Mouse (Mus musculus) embryo, embryonic 10.5 days (tissue): ENCODE results near the gene Emc3.

ENCODE experiments used
- DNase-seq: peaks from one replicate; pipeline ENCODE4 v3.0.0-alpha.2; 2015; ENCODE audit warnings: low spot score

The Emc3 gene

GRCm38 (mm10) chr6:113530932-113531839 lies at the start of gene Emc3, which contains the start of gene Fancd2:
Gene Emc3 (minus strand): TSS chr6:113531652.
Gene Fancd2 (plus strand): TSS chr6:113531682.
- DNase-seq, result peak; percentile 92

DNA sequence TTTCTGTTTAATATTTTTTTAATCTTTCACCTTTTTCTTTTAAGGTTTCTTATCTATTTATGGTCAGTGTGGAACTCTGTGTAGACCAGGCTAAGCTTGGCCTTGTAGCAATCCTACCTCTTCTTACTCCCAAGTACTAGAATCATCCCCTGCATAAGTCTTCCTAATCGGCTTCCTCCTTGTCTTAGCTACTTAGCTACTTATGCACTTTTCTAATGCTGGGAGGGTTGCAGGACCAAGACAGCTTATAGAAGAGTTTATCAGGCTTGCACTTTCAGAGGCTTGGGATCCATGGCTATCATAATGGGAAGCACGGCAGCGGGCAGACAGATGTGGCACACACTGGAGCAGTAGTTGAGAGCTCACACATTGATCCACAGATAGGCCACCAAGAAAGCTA lies 47.9 kb upstream of the Emc3 start:
- DNase-seq, result no peak

GRCm38 (mm10) chr6:113576044-113576443 lies 44.6 kb upstream of the Emc3 start:
- no peak for DNase-seq

DNA sequence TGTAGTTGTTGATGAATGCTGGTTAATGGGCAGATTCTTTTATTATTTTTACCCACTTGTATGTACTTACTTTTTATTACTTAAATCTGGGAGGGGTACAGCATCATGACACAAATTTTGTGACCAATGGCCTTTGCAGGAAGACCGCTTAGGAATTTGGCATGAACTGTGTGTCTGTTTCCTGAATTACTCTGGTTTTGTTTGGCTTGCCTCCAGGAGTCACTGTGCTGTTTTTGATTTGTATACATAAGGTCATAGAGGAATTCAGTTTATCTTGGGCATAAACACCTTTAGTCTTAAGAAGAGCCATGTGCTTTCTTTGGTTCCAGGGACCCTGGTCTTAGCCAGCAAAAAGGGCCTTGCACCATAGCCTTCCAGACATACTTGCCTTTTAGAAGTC lies 33.1 kb upstream of the Emc3 start:
- DNase-seq, result no peak

- DNase-seq, result no peak
Observed at GRCm38 (mm10) chr6:113559736-113560135, 28.3 kb upstream of the Emc3 start.

DNA sequence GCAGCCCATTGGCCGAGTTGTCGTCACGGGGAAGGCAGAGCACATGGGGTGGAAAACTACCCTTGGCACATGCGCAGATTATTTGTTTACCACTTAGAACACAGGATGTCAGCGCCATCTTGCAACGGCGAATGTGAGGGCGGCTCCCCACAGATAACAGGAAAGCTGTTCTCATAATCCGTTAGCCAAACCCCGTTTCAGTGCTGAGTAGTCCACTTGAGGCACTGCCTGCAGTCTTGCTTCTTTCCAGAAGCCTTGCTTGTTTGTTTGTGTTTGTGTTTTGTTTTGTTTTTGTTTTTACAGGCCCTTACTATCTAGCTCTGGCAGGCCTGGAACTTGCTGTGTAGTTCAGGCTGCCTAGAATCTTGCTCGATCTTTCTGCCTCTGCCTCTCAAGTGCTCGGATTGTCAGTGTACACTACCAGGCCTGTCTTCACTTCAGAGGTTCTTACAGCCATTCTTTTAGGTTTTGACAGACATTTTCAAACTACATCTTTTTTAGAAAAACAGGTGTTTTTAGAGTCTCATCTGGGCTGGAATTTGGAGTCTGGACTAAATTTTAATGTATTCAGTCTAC lies 12.5 kb upstream of the Emc3 start:
- no peak for DNase-seq

DNA sequence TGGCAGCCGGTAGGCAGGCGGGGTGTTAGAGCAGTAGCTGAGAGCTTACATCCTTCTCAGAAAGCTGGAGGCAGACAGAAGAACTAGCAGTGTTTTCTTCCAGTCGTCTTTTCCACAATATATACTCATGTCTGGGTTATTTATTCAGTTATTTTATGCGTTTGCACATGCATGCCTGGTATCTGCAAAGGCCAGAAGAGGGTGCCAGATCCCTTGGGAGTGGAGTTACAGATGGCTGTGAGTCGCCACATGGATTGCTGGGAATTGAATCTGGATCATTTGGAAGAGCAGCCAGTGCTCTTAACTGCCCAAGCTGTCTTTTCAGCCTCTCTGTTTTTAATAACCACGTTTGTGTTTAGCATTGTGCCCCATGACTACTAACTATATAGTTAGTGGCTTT lies 10.2 kb upstream of the Emc3 start:
- no peak for DNase-seq

DNA sequence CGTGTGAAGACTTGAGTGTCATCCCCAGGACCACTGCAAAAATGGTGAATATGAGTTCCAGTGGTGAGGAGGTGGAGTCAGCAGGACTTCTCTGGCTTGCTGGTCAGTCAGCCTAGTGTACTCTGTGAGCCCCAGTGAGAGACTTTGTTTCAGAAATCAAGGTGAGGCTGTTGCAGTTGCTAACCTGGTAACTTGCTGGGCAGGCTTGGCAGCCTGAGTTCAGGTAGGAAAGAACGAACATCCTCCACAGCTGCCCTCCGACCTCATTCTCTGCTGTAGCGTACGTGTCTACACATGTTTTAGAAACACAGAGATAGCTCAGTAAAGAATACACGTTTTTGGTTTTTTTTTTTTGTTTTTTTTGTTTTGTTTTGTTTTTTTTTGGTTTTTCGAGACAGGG lies 3.4 kb upstream of the Emc3 start:
- no peak for DNase-seq

GRCm38 (mm10) chr6:113531840-113532404 lies 470 bp upstream of the Emc3 start:
- peak; percentile 27 for DNase-seq

- no peak for DNase-seq
Observed at GRCm38 (mm10) chr6:113523420-113523819, 8.0 kb downstream of the Emc3 start.

DNA sequence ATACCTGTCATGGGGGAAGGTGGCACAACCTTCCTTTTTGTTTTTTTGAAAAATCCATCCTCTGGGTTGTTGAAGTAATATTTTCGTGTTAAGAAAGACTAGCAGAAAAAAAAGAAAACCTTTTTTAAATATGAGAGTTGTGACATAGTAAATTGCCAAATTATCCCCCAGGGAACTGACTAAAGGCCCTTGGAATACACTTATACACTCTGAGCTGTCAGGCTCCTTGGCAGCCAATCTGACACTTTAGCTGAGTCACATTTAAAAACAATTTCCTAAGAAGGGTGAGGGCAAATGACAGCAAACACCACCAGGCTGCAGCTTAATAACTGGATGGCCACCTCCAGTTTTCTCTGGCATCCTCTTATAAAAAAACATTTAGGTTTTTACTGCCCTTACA lies 9.1 kb downstream of the Emc3 start:
- DNase-seq, result no peak

DNA sequence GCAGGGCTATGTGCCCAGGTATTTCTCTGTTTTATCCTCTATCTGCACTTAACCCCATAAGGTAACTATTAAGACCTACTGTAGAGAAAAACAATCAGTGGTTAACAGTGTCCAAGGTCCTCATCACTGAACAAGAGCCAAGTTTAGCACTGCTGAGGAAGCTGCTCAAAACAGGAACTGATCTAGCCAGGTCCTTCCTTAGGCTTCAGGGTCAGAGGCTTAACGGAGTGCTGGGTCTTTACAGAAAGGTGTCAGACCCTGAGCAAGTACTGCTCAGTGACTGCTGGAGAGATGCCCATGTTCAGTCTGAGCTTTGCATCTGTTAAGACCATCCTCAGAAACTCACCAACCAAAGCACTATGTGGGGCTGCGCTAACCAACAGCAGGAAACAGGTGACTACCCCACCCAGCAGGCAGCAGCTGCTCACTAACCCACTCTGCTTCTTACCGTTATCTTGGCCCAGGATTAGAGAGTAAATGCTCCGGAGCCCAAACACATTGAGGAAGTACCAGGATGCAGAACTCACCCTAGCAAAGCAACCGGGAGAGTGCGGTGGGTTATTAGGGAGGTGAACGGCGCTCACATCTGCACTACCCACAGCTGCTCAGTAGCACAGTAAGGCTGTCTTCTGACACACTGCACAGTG lies 13.9 kb downstream of the Emc3 start:
- DNase-seq, result no peak

DNA sequence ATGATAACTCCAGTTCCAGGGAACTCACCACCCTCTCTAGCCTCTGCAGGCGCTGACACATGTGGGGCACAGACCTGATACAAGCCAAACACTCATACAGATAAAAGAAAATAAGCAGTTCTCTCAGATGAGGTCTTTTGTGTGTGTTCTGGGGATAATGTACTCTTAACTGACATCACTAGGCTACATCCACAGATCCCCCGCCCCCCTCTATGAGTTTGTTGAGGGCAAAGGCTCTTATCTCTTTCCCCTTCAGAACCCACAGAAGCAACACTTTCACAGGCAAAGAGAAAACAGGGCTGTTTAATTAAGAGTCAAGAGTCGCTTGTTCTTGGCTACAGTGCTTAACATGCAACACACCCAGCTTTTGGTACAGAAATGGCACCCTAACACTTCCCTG lies 16.9 kb downstream of the Emc3 start:
- DNase-seq, result no peak

- DNase-seq, result no peak
Observed at GRCm38 (mm10) chr6:113513944-113514343, 17.5 kb downstream of the Emc3 start.

DNA sequence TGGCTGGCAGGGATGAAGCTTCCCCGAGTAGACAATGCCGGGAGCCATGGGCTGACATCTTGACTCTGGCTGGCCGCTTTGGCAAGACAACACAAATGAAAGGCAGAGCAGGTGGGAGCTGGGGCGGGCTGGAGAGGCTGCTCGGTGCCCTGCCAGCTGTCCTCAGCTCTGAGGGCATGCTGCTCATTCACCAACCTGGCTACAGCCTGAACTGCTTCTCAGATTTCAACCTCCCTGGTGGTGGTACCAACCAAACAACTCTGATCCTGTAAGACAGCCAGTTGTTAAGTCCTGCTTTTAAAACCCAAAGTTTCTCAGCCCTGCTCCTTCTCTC lies 22.5 kb downstream of the Emc3 start:
- DNase-seq, result no peak

GRCm38 (mm10) chr6:113508272-113508946 lies 23.0 kb downstream of the Emc3 start:
- DNase-seq, result no peak

- no peak for DNase-seq
Observed at GRCm38 (mm10) chr6:113507130-113507529, 24.3 kb downstream of the Emc3 start.

DNA sequence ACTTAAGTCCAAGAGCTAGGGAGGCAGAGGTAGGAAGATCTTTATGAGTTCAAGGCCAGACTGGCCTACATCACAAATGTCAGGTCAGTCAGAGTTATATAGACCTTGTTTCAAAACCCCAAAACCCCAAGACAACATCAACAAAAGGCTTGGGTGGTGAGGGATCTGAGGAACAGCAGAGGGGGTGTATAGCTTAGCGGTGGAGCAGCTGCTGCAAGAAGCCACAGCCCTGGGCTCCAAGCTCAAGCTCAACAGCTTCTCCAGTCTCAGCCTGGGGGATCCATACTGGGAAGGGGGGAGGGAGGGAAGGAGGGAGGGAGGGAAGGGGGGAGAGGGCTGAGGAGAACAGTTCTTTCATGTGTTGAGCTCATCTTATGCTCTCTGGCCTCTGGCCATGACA lies 25.8 kb downstream of the Emc3 start:
- no peak for DNase-seq

- DNase-seq, result no peak
Observed at GRCm38 (mm10) chr6:113502801-113503200, 28.7 kb downstream of the Emc3 start.

DNA sequence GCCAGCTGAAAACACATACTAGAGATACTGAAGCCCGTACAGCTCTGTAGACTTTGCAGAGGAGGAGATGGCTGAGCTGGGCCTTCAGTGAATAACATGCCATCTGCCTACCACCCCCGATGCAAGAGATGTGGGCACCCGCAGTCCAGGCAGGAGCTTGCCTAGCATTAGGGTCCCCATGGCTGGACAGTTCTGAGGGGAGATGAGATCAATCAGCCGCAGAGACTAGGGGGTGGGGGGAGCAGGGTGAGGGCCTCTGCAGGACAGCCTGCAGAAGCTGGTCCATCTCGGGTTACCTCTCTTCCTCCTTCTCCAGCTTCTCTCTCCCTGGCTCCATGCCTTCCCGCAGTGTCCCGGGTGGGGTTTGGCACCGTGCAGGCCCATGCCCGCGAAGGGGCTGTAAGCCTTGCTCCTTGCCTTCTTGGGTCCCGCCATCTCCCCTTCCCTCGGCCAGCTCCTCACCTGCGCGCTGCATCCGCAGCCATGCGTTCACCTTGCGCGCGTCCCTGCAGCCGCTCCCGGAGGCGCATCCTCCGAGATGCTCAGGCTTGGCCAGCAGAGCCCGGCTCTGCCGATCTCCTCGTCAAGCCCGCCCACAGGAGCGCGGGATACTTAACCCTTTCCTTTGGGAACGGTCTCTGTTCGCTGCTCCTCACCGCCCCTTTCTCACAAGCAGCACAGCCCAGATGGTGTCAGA lies 29.9 kb downstream of the Emc3 start, which contains the start of gene Prrt3:
Gene Prrt3, minus strand, starts transcription at position 544 of the 697 bp plus-strand sequence.
- peak; percentile 66 for DNase-seq

DNA sequence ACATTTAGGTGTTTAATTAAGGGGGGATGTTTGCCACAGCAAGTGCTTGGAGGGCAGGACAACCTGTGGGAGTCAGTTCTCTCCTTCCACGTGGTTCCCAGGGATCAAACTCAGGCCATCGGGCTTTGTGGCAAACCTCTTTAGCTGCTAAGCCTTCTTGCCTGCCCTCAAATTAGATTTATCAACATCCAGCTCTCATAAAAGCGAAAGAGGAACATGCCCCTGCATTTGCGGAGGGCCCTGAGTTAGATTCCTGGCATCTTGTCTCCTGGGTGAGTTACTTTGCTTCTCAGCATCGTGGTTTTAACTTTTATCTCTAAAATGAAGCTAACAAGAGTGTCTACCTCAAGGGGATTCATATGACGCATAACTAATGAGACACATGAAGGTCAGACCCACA lies 32.1 kb downstream of the Emc3 start:
- no peak for DNase-seq
